Mouse (Mus musculus) stomach, embryonic 14.5 days (tissue): ENCODE data around the gene Rhof. TPM values are rescaled to one million over a fixed set of nuclear protein-coding genes. Genes with fewer than 3 reads are reported as not detected.

ENCODE experiments used
- ATAC-seq: fragments of 200-750 bp; cut with Nextera tagmentation; 2 replicates; pipeline ENCODE4 v1.8.0; 2017; ENCODE audit warnings: low read depth, moderate TSS enrichment; ENCODE audit not compliant: insufficient number of reproducible peaks, insufficient read depth, low FRiP score
- H3K27ac ChIP-seq: fragments of 300-500 bp; sonication (generic); 2 replicates; pipeline ENCODE4 v1.5.1; 2014; ENCODE audit warnings: mild to moderate bottlenecking, low read length, moderate library complexity, mixed read lengths
- H3K27me3 ChIP-seq: fragments of 300-500 bp; sonication (generic); 2 replicates; pipeline ENCODE4 v1.6.1; 2014; ENCODE audit warnings: low read length, control low read depth, mixed read lengths; ENCODE audit not compliant: control insufficient read depth, insufficient read depth
- H3K36me3 ChIP-seq: fragments of 300-500 bp; sonication (generic); 2 replicates; pipeline ENCODE4 v1.6.1; 2014; ENCODE audit warnings: mild to moderate bottlenecking, control low read depth, low read length, moderate library complexity, mixed read lengths; ENCODE audit not compliant: control insufficient read depth, insufficient read depth
- H3K4me1 ChIP-seq: fragments of 300-500 bp; sonication (generic); 2 replicates; pipeline ENCODE4 v1.6.1; 2014; ENCODE audit warnings: low read length, control low read depth, mixed read lengths; ENCODE audit not compliant: control insufficient read depth, insufficient read depth
- H3K4me2 ChIP-seq: fragments of 300-500 bp; sonication (generic); replicated peaks from 2 replicates; pipeline ENCODE4 v1.6.1; 2014; ENCODE audit warnings: low read depth, low read length, control low read depth
- H3K4me3 ChIP-seq: fragments of 300-500 bp; sonication (generic); 2 replicates; pipeline ENCODE4 v1.5.1; 2014; ENCODE audit warnings: low read depth, low read length, control low read depth
- H3K9ac ChIP-seq: fragments of 300-500 bp; sonication (generic); replicated peaks from 2 replicates; pipeline ENCODE4 v1.6.1; 2014; ENCODE audit warnings: low read depth, mild to moderate bottlenecking, control low read depth, low read length, moderate library complexity, mixed read lengths
- H3K9me3 ChIP-seq: fragments of 300-500 bp; sonication (generic); 2 replicates; pipeline ENCODE4 v1.6.1; 2016; ENCODE audit warnings: low read depth, low read length, control low read depth; ENCODE audit not compliant: control insufficient read depth
- WGBS: fragments of 180-500 bp; shearing (Covaris S2); extraction: QIAGEN DNeasy Blood & Tissue Kit; methylation state at CpG from one replicate; pipeline ENCODE4 v1.1.7; 2014; 5-methylcytosine and 5-hydroxymethylcytosine counted together
- polyA plus RNA-seq: library from polyadenylated mRNA; unstranded; fragments of >200 nt; fragmentation: Nextera tagmentation; extraction: Ambion mirVana; gene quantifications from 2 replicates; pipeline ENCODE4 v1.2.1, GENCODE M21; 2014

Gene Rhof
- polyA plus RNA-seq, 1 experiment from 2014 or later, result 2.0 TPM

DNA sequence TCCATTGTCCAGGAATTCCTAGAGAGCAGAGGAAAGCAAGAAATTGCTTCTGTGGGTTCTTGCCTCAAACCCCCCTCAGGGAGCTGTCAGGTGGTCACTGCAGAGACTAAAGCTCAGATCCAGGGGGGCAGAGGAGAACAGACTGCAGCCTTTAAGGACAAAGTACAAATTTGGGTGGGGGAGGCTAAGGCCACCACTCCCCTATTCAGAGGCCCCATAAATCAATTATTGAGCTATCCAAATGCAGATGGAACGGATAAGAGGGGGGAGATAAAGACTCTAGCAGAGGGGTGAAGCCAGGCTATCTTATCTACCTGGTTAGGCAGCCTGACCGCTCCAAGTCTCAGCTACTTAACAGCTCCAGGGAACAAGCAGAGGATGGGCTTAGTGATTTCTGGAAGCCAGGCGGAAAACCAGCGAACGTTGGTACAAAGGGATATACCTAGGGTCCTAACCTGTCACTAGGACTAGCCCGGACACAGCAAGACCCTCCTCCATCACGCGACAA, 2.4 kb upstream of the Rhof start:
- no peak for ATAC-seq
- H3K9me3 ChIP-seq, result no peaks in the 10 kb centered on the region
- H3K9ac ChIP-seq, result peak overlapping the region; percentile 31
- peaks cover 3% of the 10 kb centered on the region; the same call in 1 of the 2 replicates for H3K36me3 ChIP-seq
- 18% methylated on average over 8 of the region's 8 CpGs for WGBS
- H3K4me1 ChIP-seq, result peaks cover 60% of the 10 kb centered on the region
- H3K4me2 ChIP-seq, result peak overlapping the region; percentile 100
- peak overlapping the region; percentile 84 for H3K4me3 ChIP-seq
- no peaks in the 10 kb centered on the region for H3K27me3 ChIP-seq
- peak overlapping the region; percentile 100 for H3K27ac ChIP-seq

DNA sequence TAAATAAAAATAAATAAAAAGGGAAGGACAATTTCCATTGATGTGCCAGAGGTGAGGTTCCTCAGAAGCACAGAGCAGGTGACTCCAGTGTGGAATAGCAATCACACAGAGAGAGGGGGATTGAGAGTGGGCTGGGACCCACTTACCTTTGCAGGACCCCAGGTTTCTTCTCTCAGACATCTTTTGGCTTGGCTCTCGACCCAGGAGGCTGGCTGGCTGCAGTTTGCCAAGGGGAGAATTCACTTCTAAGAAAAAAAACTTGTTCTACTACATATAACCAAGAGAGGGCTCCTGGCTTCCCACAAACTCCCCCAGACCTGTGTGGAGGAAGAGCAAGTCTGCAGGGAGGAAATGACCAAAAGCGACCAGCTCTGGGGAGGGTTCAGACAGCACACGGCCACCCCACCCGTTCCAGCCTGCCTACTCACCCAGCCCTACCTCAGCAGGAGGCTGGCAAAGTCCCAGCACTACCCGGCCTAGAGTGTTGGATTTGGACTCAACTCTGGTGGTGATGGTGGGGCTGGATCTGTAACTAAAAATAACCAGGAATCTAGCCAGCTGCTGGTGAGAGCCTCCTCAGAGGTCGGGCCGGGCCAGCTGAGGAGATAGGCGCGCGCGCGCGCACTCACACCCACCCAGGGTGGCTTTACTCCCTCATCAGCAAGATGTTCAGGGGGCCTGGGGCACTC, 1.8 kb upstream of the Rhof start:
- peak overlapping the region; percentile 100 for H3K4me2 ChIP-seq
- no peak for ATAC-seq
- H3K9ac ChIP-seq, result no peak overlapping the region; the same call in 1 of the 2 replicates
- peaks cover 60% of the 10 kb centered on the region for H3K4me1 ChIP-seq
- H3K27ac ChIP-seq, result peak overlapping the region; percentile 100
- WGBS, result 24% methylated on average over 13 of the region's 13 CpGs
- peaks cover 7% of the 10 kb centered on the region; the same call in 1 of the 2 replicates for H3K36me3 ChIP-seq
- H3K4me3 ChIP-seq, result no peak overlapping the region
- H3K9me3 ChIP-seq, result no peaks in the 10 kb centered on the region
- H3K27me3 ChIP-seq, result no peaks in the 10 kb centered on the region

DNA sequence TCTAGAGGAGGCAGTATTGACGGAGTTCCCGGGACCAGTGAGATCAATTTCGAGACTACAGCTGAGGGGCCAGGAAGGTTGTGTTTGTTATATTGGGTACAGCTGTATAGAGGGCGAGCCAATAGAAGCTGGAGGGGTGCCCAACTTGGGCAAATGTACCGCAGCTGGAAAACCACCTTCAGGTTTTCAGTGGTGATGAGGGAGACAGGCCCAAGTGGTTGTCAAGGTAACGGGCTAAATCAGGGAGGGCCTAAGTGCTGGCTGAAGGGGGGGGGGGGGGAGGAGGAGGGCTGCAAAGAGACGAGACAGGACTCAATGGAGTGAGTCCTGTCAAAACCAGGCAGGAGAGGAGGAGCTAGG, 1.3 kb upstream of the Rhof start:
- 20% methylated on average over 7 of the region's 7 CpGs for WGBS
- H3K27ac ChIP-seq, result peak overlapping the region; percentile 100; the same call in 1 of the 2 replicates
- no peaks in the 10 kb centered on the region for H3K27me3 ChIP-seq
- H3K4me1 ChIP-seq, result peaks cover 60% of the 10 kb centered on the region
- H3K4me2 ChIP-seq, result peak overlapping the region; percentile 55; the same call in 1 of the 2 replicates
- no peak for ATAC-seq
- peaks cover 7% of the 10 kb centered on the region; the same call in 1 of the 2 replicates for H3K36me3 ChIP-seq
- H3K9ac ChIP-seq, result no peak overlapping the region
- no peak overlapping the region; the same call in 1 of the 2 replicates for H3K4me3 ChIP-seq
- no peaks in the 10 kb centered on the region for H3K9me3 ChIP-seq

DNA sequence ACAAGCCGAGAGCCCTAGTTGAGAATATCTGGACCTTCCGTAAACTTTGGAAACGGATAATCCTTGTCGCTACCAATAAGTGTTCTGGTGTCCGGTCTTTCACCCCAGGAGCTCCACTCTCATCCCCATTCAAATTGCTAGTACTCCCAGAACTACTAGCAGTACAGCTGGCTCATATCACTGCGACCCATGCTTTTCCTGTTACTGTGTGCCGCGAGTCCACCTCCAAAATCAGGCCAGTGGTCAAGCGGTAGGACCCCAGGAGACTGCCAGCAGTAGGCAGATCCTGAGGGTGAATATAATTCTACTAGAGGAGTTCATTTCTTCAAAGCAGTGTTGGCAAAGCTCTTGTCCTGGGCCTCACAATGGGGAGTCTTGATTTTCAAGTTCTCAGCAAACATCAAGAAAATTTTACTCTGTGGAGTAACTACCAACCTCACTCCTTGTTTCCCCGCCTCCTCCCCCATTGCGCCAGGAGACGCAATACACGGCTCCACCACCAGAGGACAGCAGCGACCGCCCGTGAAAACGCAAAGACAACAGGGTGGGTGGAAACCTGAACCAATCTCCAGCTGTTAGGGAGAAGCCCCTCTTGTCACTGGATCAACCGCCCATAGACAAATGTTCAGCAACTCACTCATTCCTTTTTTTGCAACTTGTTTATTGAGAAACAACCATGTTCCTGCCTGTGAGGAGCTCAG, 741 bp upstream of the Rhof start:
- 17% methylated on average over 18 of the region's 18 CpGs for WGBS
- H3K27me3 ChIP-seq, result no peaks in the 10 kb centered on the region
- peak overlapping the region; percentile 100 for H3K27ac ChIP-seq
- no peak overlapping the region for H3K9ac ChIP-seq
- no peak for ATAC-seq
- peaks cover 7% of the 10 kb centered on the region; the same call in 1 of the 2 replicates for H3K36me3 ChIP-seq
- H3K9me3 ChIP-seq, result no peaks in the 10 kb centered on the region
- peaks cover 59% of the 10 kb centered on the region for H3K4me1 ChIP-seq
- peak overlapping the region; percentile 55; the same call in 1 of the 2 replicates for H3K4me2 ChIP-seq
- H3K4me3 ChIP-seq, result no peak overlapping the region; the same call in 1 of the 2 replicates

DNA sequence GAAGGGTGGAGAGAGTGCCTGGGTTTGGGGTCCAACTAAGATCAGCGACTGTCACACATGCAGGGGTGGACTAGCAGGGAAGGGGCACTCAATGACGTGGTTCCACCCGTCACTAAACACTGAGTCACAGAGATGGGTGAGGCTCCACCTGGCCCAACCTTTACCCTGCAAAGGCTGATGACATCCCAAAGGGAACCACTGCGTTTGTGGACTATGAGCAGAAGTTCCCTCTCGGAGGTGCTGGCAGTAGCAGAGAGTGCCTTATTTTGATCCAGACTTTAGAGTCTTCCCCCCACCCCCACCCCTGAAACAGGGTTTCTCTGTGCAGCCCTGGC, 1.7 kb downstream of the Rhof start:
- Histone ChIP-seq H3K4me2 (no peak overlapping the region), H3K4me1 (peaks cover 36% of the 10 kb centered on the region), H3K9ac (no peak overlapping the region), H3K4me3 (no peak overlapping the region), H3K27me3 (no peaks in the 10 kb centered on the region), H3K27ac (no peak overlapping the region), H3K36me3 (peaks cover 7% of the 10 kb centered on the region; the same call in 1 of the 2 replicates), H3K9me3 (no peaks in the 10 kb centered on the region)
- 80% methylated on average over 5 of the region's 5 CpGs for WGBS
- no peak for ATAC-seq

DNA sequence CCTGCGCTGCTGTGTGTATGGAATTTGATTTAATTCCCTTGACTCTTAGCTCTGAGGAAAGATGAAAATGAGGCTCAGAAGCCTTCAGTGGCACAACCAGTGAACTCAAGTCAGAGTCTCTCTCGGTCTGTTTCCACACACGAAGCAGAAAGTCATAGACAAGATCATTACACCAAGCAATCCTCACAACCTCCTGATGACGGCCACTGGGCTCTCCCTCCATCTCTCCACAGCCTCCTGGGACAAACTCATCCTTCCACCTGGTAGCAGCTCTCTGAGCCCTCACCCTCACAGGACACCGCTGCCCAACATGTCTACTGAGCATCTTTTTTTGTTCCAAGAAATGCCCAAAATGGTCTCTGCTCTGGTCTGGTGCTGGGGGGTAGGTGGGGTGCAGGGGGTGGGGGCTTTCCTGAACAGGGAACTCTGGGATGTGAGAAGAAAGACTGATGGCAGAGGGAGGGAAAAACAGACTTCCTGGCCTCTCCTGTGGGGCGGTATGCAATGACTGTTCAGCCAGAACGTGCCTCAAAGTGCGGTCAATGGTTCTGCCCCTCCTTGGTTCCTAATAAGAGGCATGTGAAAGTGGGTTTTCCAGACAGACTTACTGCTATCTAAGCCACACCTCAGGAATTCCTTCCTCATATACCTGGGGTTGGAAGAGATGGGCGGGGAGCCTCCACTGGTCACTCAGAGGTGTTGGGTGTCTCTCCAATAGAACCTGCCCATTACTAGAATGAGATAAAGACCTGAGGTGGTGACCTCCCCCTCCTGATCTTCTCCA, 2.3 kb downstream of the Rhof start:
- Histone ChIP-seq H3K4me3 (no peak overlapping the region), H3K27me3 (no peaks in the 10 kb centered on the region), H3K4me2 (no peak overlapping the region), H3K27ac (no peak overlapping the region), H3K9me3 (no peaks in the 10 kb centered on the region), H3K4me1 (peaks cover 31% of the 10 kb centered on the region), H3K9ac (no peak overlapping the region), H3K36me3 (peaks cover 7% of the 10 kb centered on the region; the same call in 1 of the 2 replicates)
- 88% methylated on average over 9 of the region's 9 CpGs for WGBS
- ATAC-seq, result no peak

DNA sequence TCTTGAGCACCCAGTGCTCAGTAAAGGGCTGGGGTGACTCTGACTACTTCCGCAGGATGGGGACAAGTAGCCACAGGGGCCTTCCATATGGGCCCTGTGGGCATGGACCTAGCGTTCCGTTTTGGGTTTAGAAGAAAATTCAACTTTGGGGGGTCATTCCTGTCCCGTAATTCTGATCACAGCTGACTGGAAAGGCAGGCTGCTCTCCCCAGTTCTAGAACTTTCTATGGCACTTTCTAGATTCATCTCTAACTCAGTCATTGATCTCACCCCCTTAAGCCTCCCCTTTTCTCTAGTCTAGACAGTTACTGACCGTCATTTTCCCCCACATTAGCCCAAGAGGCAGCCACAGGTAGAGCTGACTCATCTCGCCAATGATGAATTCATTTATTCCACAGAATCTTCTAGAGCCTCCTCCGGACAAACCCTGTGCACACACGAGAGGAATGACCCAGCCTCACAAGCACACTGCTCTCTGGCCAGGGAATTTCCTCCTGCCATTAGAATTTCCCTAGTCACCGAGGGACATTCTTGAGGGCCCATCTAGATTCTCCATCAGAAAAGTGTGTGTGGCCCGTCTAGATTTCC, 3.2 kb downstream of the Rhof start:
- Histone ChIP-seq H3K36me3 (peaks cover 7% of the 10 kb centered on the region; the same call in 1 of the 2 replicates), H3K4me3 (no peak overlapping the region), H3K9me3 (no peaks in the 10 kb centered on the region), H3K27me3 (no peaks in the 10 kb centered on the region), H3K27ac (no peak overlapping the region), H3K9ac (no peak overlapping the region), H3K4me1 (peaks cover 21% of the 10 kb centered on the region), H3K4me2 (no peak overlapping the region)
- no peak for ATAC-seq
- 81% methylated on average over 10 of the region's 10 CpGs for WGBS
